In genomic region chr11:59208153-59208831, GRCm38 (mm10) we compare ENCODE assay signal across 8 mouse cellular contexts. TPM values are rescaled to one million over a fixed set of nuclear protein-coding genes. Genes with fewer than 3 reads are reported as not detected.
DNase-seq lines count a peak whose midpoint lies in the region; ATAC-seq lines count a peak whose summit lies in the region.

Gene 2310033P09Rik, plus strand, starts transcription at chr11:59208321.

- peak within 1 kb of the TSS; percentile 86 for H3K9ac ChIP-seq in embryonic facial prominence, embryonic 11.5 days (replicated peaks; ENCODE audit: low read length)
- peak within 1 kb of the TSS; percentile 92 for H3K9ac ChIP-seq in midbrain, embryonic 11.5 days (ENCODE audit: low read length)

- H3K4me2 ChIP-seq in embryonic facial prominence, embryonic 11.5 days (ENCODE audit: low read depth, low read length) = peak within 1 kb of the TSS; percentile 77
- peak within 1 kb of the TSS; percentile 86 for H3K4me2 ChIP-seq in midbrain, embryonic 11.5 days

- WGBS in embryonic facial prominence, embryonic 11.5 days = under 1% methylated on average over 65 of the region's 67 CpGs
- under 1% methylated on average over 67 of the region's 67 CpGs for WGBS in midbrain, embryonic 11.5 days

- H3K27me3 ChIP-seq in embryonic facial prominence, embryonic 11.5 days (ENCODE audit: control insufficient read depth, insufficient read depth, low read length) = no peaks in the 10 kb centered on the region
- H3K27me3 ChIP-seq in midbrain, embryonic 11.5 days (ENCODE audit: control insufficient read depth, insufficient read depth, low read length) = no peaks in the 10 kb centered on the region

- peak within 1 kb of the TSS; percentile 89 for H3K27ac ChIP-seq in embryonic facial prominence, embryonic 11.5 days (replicated peaks; ENCODE audit: low read depth, low read length)
- peak within 1 kb of the TSS; percentile 78 for H3K27ac ChIP-seq in midbrain, embryonic 11.5 days (ENCODE audit: low read depth, low read length)

- peak; percentile 62 for ATAC-seq in embryonic facial prominence, embryonic 11.5 days (replicated peaks; ENCODE audit: insufficient number of reproducible peaks, low FRiP score, low TSS enrichment, low read depth)
- ATAC-seq in granulocyte monocyte progenitor cell, adult 5-6 weeks (replicated peaks; ENCODE audit: poor library complexity, severe bottlenecking) = peak; percentile 60
- peak; percentile 87 for ATAC-seq in midbrain, embryonic 11.5 days (ENCODE audit: low FRiP score)

- intact Hi-C loops in left cerebral cortex, postnatal 4 days (cut with DNase I) = loop anchor here (10.0 kb wide), 1 partner anchor 253 kb away; the partner anchor contains the start of genes Hist3h2a and Trim17

- H3K9me3 ChIP-seq in embryonic facial prominence, embryonic 11.5 days (replicated peaks; ENCODE audit: control insufficient read depth, low read length) = no peaks in the 10 kb centered on the region
- no peaks in the 10 kb centered on the region for H3K9me3 ChIP-seq in midbrain, embryonic 11.5 days (ENCODE audit: control insufficient read depth, low read length)

- H3K4me3 ChIP-seq in embryonic facial prominence, embryonic 11.5 days (ENCODE audit: low read depth, low read length) = peak within 1 kb of the TSS; percentile 90
- peak within 1 kb of the TSS; percentile 93 for H3K4me3 ChIP-seq in midbrain, embryonic 11.5 days (ENCODE audit: low read depth, low read length)

- peak; percentile 92 for DNase-seq in adrenal gland, postnatal 25 days
- peak; percentile 97 for DNase-seq in embryonic facial prominence, embryonic 11.5 days (ENCODE audit: low spot score)
- DNase-seq in kidney, adult 11 months = peak; percentile 92
- DNase-seq in left cerebral cortex, postnatal 4 days = peak; percentile 96
- DNase-seq in midbrain, embryonic 11.5 days (ENCODE audit: low spot score, missing footprints) = peak; percentile 100
- DNase-seq in right cerebral cortex, postnatal 4 days = peak; percentile 94
- DNase-seq in yolk sac, embryonic 10.5 days (ENCODE audit: low spot score) = peak; percentile 93

- peaks cover 3% of the 10 kb centered on the region for H3K36me3 ChIP-seq in embryonic facial prominence, embryonic 11.5 days (replicated peaks; ENCODE audit: control insufficient read depth, insufficient read depth, low read depth, low read length)
- H3K36me3 ChIP-seq in midbrain, embryonic 11.5 days (ENCODE audit: control insufficient read depth, insufficient read depth, low read length) = peaks cover 14% of the 10 kb centered on the region

- peaks cover 3% of the 10 kb centered on the region; the same call in 1 of the 2 replicates for H3K4me1 ChIP-seq in embryonic facial prominence, embryonic 11.5 days (ENCODE audit: control insufficient read depth, insufficient read depth, low read length)
- H3K4me1 ChIP-seq in midbrain, embryonic 11.5 days (ENCODE audit: control insufficient read depth, insufficient read depth, low read length) = peaks cover 19% of the 10 kb centered on the region

RNA-seq across cellular contexts. Expression of gene 2310033P09Rik, which starts in this region (rescaled TPM):
- total RNA-seq in adrenal gland, postnatal 25 days (2021) = 32.4 and 36.6 TPM in 2 replicates
- 35.7 and 36.8 TPM in 2 replicates for polyA plus RNA-seq in embryonic facial prominence, embryonic 11.5 days (2014; fragmentation: Nextera tagmentation; extraction: Ambion mirVana)
- total RNA-seq in granulocyte monocyte progenitor cell, adult 5-6 weeks (2014; fragmentation: Nextera tagmentation) = 21.2 and 21.9 TPM in 2 replicates
- total RNA-seq in granulocyte monocyte progenitor cell, adult 5-6 weeks (2017) = 11.4 and 14.0 TPM in 2 replicates
- total RNA-seq in left cerebral cortex, postnatal 4 days (2021) = 10 to 100 TPM; 15.5 to 18.6 TPM
- 41.7 and 42.0 TPM in 2 replicates for polyA plus RNA-seq in midbrain, embryonic 11.5 days (2014; fragmentation: Nextera tagmentation; extraction: Ambion mirVana)

Comparison
In these comparisons a context has a peak if more than half of its experiments do, and no peak if none do; other contexts are left out.
1. Peak in every context shown above with its lines: DNase-seq, ATAC-seq, H3K4me3 ChIP-seq and H3K27ac ChIP-seq.